8 mouse cellular contexts compared by ENCODE assay signal in the genomic region with DNA sequence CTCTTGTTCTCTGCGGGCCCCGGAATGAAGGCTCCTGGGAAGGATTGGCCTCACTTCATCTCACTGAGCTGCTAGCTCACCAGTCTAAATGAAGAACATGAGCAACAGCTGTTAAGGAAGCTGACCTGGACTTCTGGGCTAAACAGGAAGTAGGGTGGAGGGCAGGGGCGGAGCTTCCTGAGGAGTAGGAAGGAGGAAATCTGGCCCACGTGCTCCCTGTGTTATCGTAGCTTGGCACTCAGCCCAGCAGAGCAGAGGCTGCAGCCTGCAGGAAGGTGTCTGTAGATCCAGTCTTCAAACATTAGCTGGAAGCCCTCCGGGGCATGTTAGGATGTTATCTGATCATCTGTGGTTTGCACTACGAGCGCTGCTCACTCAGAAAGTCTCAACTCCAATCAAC. TPM values are rescaled to one million over a fixed set of nuclear protein-coding genes. Genes with fewer than 3 reads are reported as not detected.
DNase-seq lines count a peak whose midpoint lies in the region; ATAC-seq and TF ChIP-seq lines count a peak whose summit lies in the region.

No protein-coding gene starts in this region.

- TF ChIP-seq CTCF in lung, postnatal 0 days (IDR thresholded peaks at IDR 0.05) = peak; percentile 28
- TF ChIP-seq CTCF in small intestine, adult 2 months (IDR thresholded peaks at IDR 0.05; ENCODE audit: extremely low read depth, insufficient read length, insufficient replicate concordance, low read depth, low read length) = no peak

- DNase-seq in layer of hippocampus, adult 9-11 months = peak; percentile 92
- no peak for DNase-seq in layer of hippocampus, adult 8-10 months (ENCODE audit: low spot score in 2 of 2)
- peak; percentile 60 to 75 for DNase-seq in gastrocnemius, postnatal 36 days
- DNase-seq in kidney, adult 18-20 months = peak; percentile 83
- peak; percentile 95 for DNase-seq in lung, postnatal 0 days (ENCODE audit: low spot score)

- TF ChIP-seq EP300 in lung, postnatal 0 days (IDR thresholded peaks at IDR 0.05) = peak; percentile 94

- no peaks in the 10 kb centered on the region for H3K36me3 ChIP-seq in lung, postnatal 0 days (ENCODE audit: insufficient read depth, low read length)
- no peaks in the 10 kb centered on the region for H3K36me3 ChIP-seq in small intestine, adult 2 months (ENCODE audit: control insufficient read depth, insufficient read depth, low read length)
- no peaks in the 10 kb centered on the region for H3K36me3 ChIP-seq in forebrain, embryonic 12.5 days (replicated peaks)

- no peak for TF ChIP-seq POLR2A in small intestine, adult 2 months (IDR thresholded peaks at IDR 0.05; ENCODE audit: low read depth, low read length)

- peak; percentile 81 for ATAC-seq in activated CD4-positive, CD25-positive, alpha-beta regulatory T cell, adult 4 months
- peak; percentile 95 for ATAC-seq in lung, postnatal 0 days
- no peak for ATAC-seq in forebrain, embryonic 12.5 days (ENCODE audit: low FRiP score)

- no peak overlapping the region for H3K4me3 ChIP-seq in lung, postnatal 0 days (ENCODE audit: low read depth, low read length)
- no peak overlapping the region for H3K4me3 ChIP-seq in small intestine, adult 2 months (ENCODE audit: low read depth, low read length)
- H3K4me3 ChIP-seq in forebrain, embryonic 12.5 days (replicated peaks) = no peak overlapping the region

- H3K27me3 ChIP-seq in lung, postnatal 0 days (replicated peaks; ENCODE audit: insufficient read depth, low read length) = no peaks in the 10 kb centered on the region
- no peaks in the 10 kb centered on the region for H3K27me3 ChIP-seq in small intestine, adult 2 months (ENCODE audit: control insufficient read depth, insufficient read depth, low read length)
- no peaks in the 10 kb centered on the region for H3K27me3 ChIP-seq in forebrain, embryonic 12.5 days

- 0 out of 2 replicates have a peak overlapping the region, but pooled peaks have one; percentile 5 for H3K4me2 ChIP-seq in lung, postnatal 0 days (replicated peaks; ENCODE audit: low read depth, low read length)
- no peak overlapping the region for H3K4me2 ChIP-seq in forebrain, embryonic 12.5 days

- intact Hi-C loops in gastrocnemius, postnatal 36 days (cut with DNase I) = no loop called here

- peak overlapping the region; percentile 29 for H3K27ac ChIP-seq in lung, postnatal 0 days (ENCODE audit: low read length)
- peak overlapping the region; percentile 34; the same call in 1 of the 2 replicates for H3K27ac ChIP-seq in small intestine, adult 2 months (ENCODE audit: insufficient read depth, low read depth, low read length)
- no peak overlapping the region for H3K27ac ChIP-seq in forebrain, embryonic 12.5 days

- no peak overlapping the region for H3K9ac ChIP-seq in lung, postnatal 0 days (replicated peaks; ENCODE audit: low read depth)
- H3K9ac ChIP-seq in forebrain, embryonic 12.5 days = no peak overlapping the region

- 11% methylated on average over 8 of the region's 8 CpGs for WGBS in lung, postnatal 0 days
- WGBS in small intestine, adult 2 months = 22% methylated on average over 8 of the region's 8 CpGs
- 81% methylated on average over 8 of the region's 8 CpGs for WGBS in forebrain, embryonic 12.5 days

- no peaks in the 10 kb centered on the region for H3K4me1 ChIP-seq in lung, postnatal 0 days (ENCODE audit: insufficient read depth, low read depth, low read length)
- H3K4me1 ChIP-seq in small intestine, adult 2 months (ENCODE audit: control insufficient read depth, insufficient read depth, insufficient read length, low read length) = no peaks in the 10 kb centered on the region; the same call in 1 of the 2 replicates
- peaks cover 11% of the 10 kb centered on the region for H3K4me1 ChIP-seq in forebrain, embryonic 12.5 days

- H3K9me3 ChIP-seq in lung, postnatal 0 days (ENCODE audit: low read length) = no peaks in the 10 kb centered on the region
- H3K9me3 ChIP-seq in forebrain, embryonic 12.5 days = no peaks in the 10 kb centered on the region

RNA-seq across cellular contexts. Expression of a gene that starts 24.4 kb away (rescaled TPM):
- total RNA-seq in layer of hippocampus, adult 8-10 months (2022) = 10 to 100 TPM; 55.8 to 63.3 (median 59.9) TPM
- under 1 TPM; 0.22 to 0.61 TPM for polyA plus RNA-seq in activated CD4-positive, CD25-positive, alpha-beta regulatory T cell, adult 4 months (2017; shearing (Covaris generic))
- 1 to 10 TPM; 8.7 to 9.7 TPM for total RNA-seq in gastrocnemius, postnatal 36 days (2021)
- polyA plus RNA-seq in lung, postnatal 0 days (2015; fragmentation: Nextera tagmentation; extraction: Ambion mirVana) = 5.7 and 6.1 TPM in 2 replicates
- 4.7 and 6.2 TPM in 2 replicates for polyA plus RNA-seq in small intestine, adult 2 months (2012; rRNA removed)
- 32.4 and 37.9 TPM in 2 replicates for polyA plus RNA-seq in forebrain, embryonic 12.5 days (2016; fragmentation: Nextera tagmentation; extraction: Ambion mirVana)

Comparison
In these comparisons a context has a peak if more than half of its experiments do, and no peak if none do; other contexts are left out.
1. DNase-seq: peak in layer of hippocampus, adult 9-11 months (single experiment), gastrocnemius, postnatal 36 days (2 of 2), kidney, adult 18-20 months (single experiment) and lung, postnatal 0 days (single experiment); none in layer of hippocampus, adult 8-10 months (0 of 2).